Mouse (Mus musculus): Measurements from ENCODE around the gene 3110082I17Rik. TPM values are rescaled to one million over a fixed set of nuclear protein-coding genes. Genes with fewer than 3 reads are reported as not detected.

The 3110082I17Rik gene
- polyA plus RNA-seq, 1 experiment from 2014 or later: 15.7 TPM

GRCm38 (mm10) chr5:139433842-139434568 is 26.3 kb downstream of the 3110082I17Rik start:
- Histone ChIP-seq H3K4me3 (replicated peaks) (no peak overlapping the region), H3K9me3 (replicated peaks) (no peaks in the 10 kb centered on the region), H3K27me3 (replicated peaks) (no peaks in the 10 kb centered on the region), H3K4me1 (peaks cover 76% of the 10 kb centered on the region), H3K4me2 (no peak overlapping the region), H3K9ac (replicated peaks) (no peak overlapping the region), H3K27ac (replicated peaks) (peak overlapping the region; percentile 41; the same call in 1 of the 2 replicates), H3K36me3 (no peaks in the 10 kb centered on the region)
- ATAC-seq (ENCODE audit: low FRiP score): no peak
- WGBS: 73% methylated on average over 9 of the region's 9 CpGs

- Histone ChIP-seq H3K27ac (replicated peaks) (peak overlapping the region; percentile 86), H3K4me2 (peak overlapping the region; percentile 4; the same call in 1 of the 2 replicates), H3K9me3 (replicated peaks) (no peaks in the 10 kb centered on the region), H3K27me3 (replicated peaks) (no peaks in the 10 kb centered on the region), H3K9ac (replicated peaks) (no peak overlapping the region), H3K36me3 (no peaks in the 10 kb centered on the region), H3K4me1 (peaks cover 79% of the 10 kb centered on the region), H3K4me3 (replicated peaks) (no peak overlapping the region)
- 47% methylated on average over 7 of the region's 7 CpGs for WGBS
- ATAC-seq (ENCODE audit: low FRiP score): no peak
These were observed 27.4 kb downstream of the 3110082I17Rik start for GRCm38 (mm10) chr5:139432747-139433508.

- H3K4me2 ChIP-seq: peak overlapping the region; percentile 4; the same call in 1 of the 2 replicates
- H3K9me3 ChIP-seq (replicated peaks): no peaks in the 10 kb centered on the region
- no peaks in the 10 kb centered on the region for H3K36me3 ChIP-seq
- H3K4me3 ChIP-seq (replicated peaks): no peak overlapping the region
- WGBS: 34% methylated on average over 6 of the region's 6 CpGs
- no peak overlapping the region for H3K9ac ChIP-seq (replicated peaks)
- peaks cover 80% of the 10 kb centered on the region for H3K4me1 ChIP-seq
- H3K27ac ChIP-seq (replicated peaks): peak overlapping the region; percentile 86
- ATAC-seq (ENCODE audit: low FRiP score): no peak
- no peaks in the 10 kb centered on the region for H3K27me3 ChIP-seq (replicated peaks)
These were observed 28.0 kb downstream of the 3110082I17Rik start for GRCm38 (mm10) chr5:139432333-139432732.

GRCm38 (mm10) chr5:139429818-139430341 is 30.4 kb downstream of the 3110082I17Rik start:
- no peaks in the 10 kb centered on the region for H3K27me3 ChIP-seq (replicated peaks)
- H3K9me3 ChIP-seq (replicated peaks): no peaks in the 10 kb centered on the region
- peak overlapping the region; percentile 28; the same call in 1 of the 2 replicates for H3K9ac ChIP-seq (replicated peaks)
- 20% methylated on average over 12 of the region's 12 CpGs for WGBS
- peak overlapping the region; percentile 68 for H3K27ac ChIP-seq (replicated peaks)
- peaks cover 71% of the 10 kb centered on the region for H3K4me1 ChIP-seq
- H3K4me3 ChIP-seq (replicated peaks): no peak overlapping the region
- H3K4me2 ChIP-seq: 0 out of 2 replicates have a peak overlapping the region, but pooled peaks have one; percentile 3
- H3K36me3 ChIP-seq: no peaks in the 10 kb centered on the region
- ATAC-seq (ENCODE audit: low FRiP score): no peak; the same call in 1 of the 2 replicates

- 71% methylated on average over 9 of the region's 9 CpGs for WGBS
- ATAC-seq (ENCODE audit: low FRiP score): no peak
- Histone ChIP-seq H3K27me3 (replicated peaks) (no peaks in the 10 kb centered on the region), H3K4me2 (no peak overlapping the region), H3K9me3 (replicated peaks) (no peaks in the 10 kb centered on the region), H3K4me3 (replicated peaks) (no peak overlapping the region), H3K36me3 (no peaks in the 10 kb centered on the region), H3K4me1 (peaks cover 65% of the 10 kb centered on the region), H3K9ac (replicated peaks) (no peak overlapping the region), H3K27ac (replicated peaks) (no peak overlapping the region)
These were observed 32.3 kb downstream of the 3110082I17Rik start for GRCm38 (mm10) chr5:139427989-139428388.

- Histone ChIP-seq H3K4me3 (replicated peaks) (no peak overlapping the region), H3K36me3 (no peaks in the 10 kb centered on the region), H3K4me2 (no peak overlapping the region), H3K4me1 (peaks cover 66% of the 10 kb centered on the region), H3K9me3 (replicated peaks) (no peaks in the 10 kb centered on the region), H3K27ac (replicated peaks) (no peak overlapping the region), H3K9ac (replicated peaks) (no peak overlapping the region), H3K27me3 (replicated peaks) (no peaks in the 10 kb centered on the region)
- no peak for ATAC-seq (ENCODE audit: low FRiP score)
- 92% methylated on average over 9 of the region's 9 CpGs for WGBS
These were observed 33.3 kb downstream of the 3110082I17Rik start for GRCm38 (mm10) chr5:139427001-139427400.

- Histone ChIP-seq H3K4me3 (replicated peaks) (no peak overlapping the region), H3K9ac (replicated peaks) (no peak overlapping the region), H3K4me1 (peaks cover 53% of the 10 kb centered on the region), H3K36me3 (no peaks in the 10 kb centered on the region), H3K27ac (replicated peaks) (no peak overlapping the region), H3K4me2 (no peak overlapping the region), H3K27me3 (replicated peaks) (no peaks in the 10 kb centered on the region), H3K9me3 (replicated peaks) (no peaks in the 10 kb centered on the region)
- WGBS: 77% methylated on average over 9 of the region's 9 CpGs
- no peak for ATAC-seq (ENCODE audit: low FRiP score)
These were observed 35.1 kb downstream of the 3110082I17Rik start for GRCm38 (mm10) chr5:139425198-139425597.

- Histone ChIP-seq H3K27me3 (replicated peaks) (no peaks in the 10 kb centered on the region), H3K9ac (replicated peaks) (0 out of 2 replicates have a peak within 1 kb of the TSS, but pooled peaks have one; percentile 8), H3K27ac (replicated peaks) (no peak within 1 kb of the TSS), H3K9me3 (replicated peaks) (no peaks in the 10 kb centered on the region), H3K36me3 (no peaks in the 10 kb centered on the region), H3K4me1 (peaks cover 48% of the 10 kb centered on the region), H3K4me2 (peak within 1 kb of the TSS; percentile 40), H3K4me3 (replicated peaks) (peak within 1 kb of the TSS; percentile 28)
- 45% methylated on average over 21 of the region's 21 CpGs for WGBS
- ATAC-seq (ENCODE audit: low FRiP score): no peak
These were observed 37.1 kb downstream of the 3110082I17Rik start, which contains the start of gene Gper1 for GRCm38 (mm10) chr5:139423026-139423865. Gene Gper1, plus strand, starts transcription at chr5:139423151.

- Histone ChIP-seq H3K27ac (replicated peaks) (peak overlapping the region; percentile 66), H3K4me3 (replicated peaks) (no peak overlapping the region), H3K4me1 (peaks cover 39% of the 10 kb centered on the region), H3K9me3 (replicated peaks) (no peaks in the 10 kb centered on the region), H3K36me3 (no peaks in the 10 kb centered on the region), H3K27me3 (replicated peaks) (no peaks in the 10 kb centered on the region), H3K9ac (replicated peaks) (no peak overlapping the region), H3K4me2 (no peak overlapping the region)
- 9% methylated on average over 3 of the region's 3 CpGs for WGBS
- peak; percentile 39; the same call in 1 of the 2 replicates for ATAC-seq (ENCODE audit: low FRiP score)
These were observed 41.7 kb downstream of the 3110082I17Rik start for GRCm38 (mm10) chr5:139418633-139419032.

- 26% methylated on average over 2 of the region's 2 CpGs for WGBS
These were observed 42.2 kb downstream of the 3110082I17Rik start for GRCm38 (mm10) chr5:139418110-139418509.

GRCm38 (mm10) chr5:139417480-139417879 is 42.8 kb downstream of the 3110082I17Rik start:
- H3K9ac ChIP-seq (replicated peaks): no peak overlapping the region
- no peaks in the 10 kb centered on the region for H3K9me3 ChIP-seq (replicated peaks)
- H3K4me1 ChIP-seq: peaks cover 35% of the 10 kb centered on the region
- no peak overlapping the region for H3K4me2 ChIP-seq
- no peak for ATAC-seq (ENCODE audit: low FRiP score)
- no peak overlapping the region for H3K27ac ChIP-seq (replicated peaks)
- 92% methylated on average over 3 of the region's 3 CpGs for WGBS
- H3K36me3 ChIP-seq: no peaks in the 10 kb centered on the region
- H3K27me3 ChIP-seq (replicated peaks): no peaks in the 10 kb centered on the region
- no peak overlapping the region for H3K4me3 ChIP-seq (replicated peaks)

More at GRCm38 (mm10) chr5:139418110-139418509, 42.2 kb downstream of the 3110082I17Rik start:
- Histone ChIP-seq H3K4me2 (no peak overlapping the region), H3K4me3 (replicated peaks) (no peak overlapping the region), H3K4me1 (peaks cover 40% of the 10 kb centered on the region), H3K36me3 (no peaks in the 10 kb centered on the region), H3K27ac (replicated peaks) (peak overlapping the region; percentile 66), H3K27me3 (replicated peaks) (no peaks in the 10 kb centered on the region), H3K9ac (replicated peaks) (no peak overlapping the region), H3K9me3 (replicated peaks) (no peaks in the 10 kb centered on the region)
- no peak for ATAC-seq (ENCODE audit: low FRiP score)
